Mouse (Mus musculus) liver, postnatal 0 days (tissue): ENCODE data around the gene Nbeal1.

Experiments
- CTCF ChIP-seq: sonication (generic); IDR thresholded peaks from 2 replicates; pipeline ENCODE4 v1.5.1; 2016; ENCODE audit warnings: antibody characterized with exemption, low read depth
- EP300 ChIP-seq: IDR thresholded peaks from 2 replicates; pipeline ENCODE4 v1.6.1; 2016; ENCODE audit warnings: antibody characterized with exemption, low read depth, mild to moderate bottlenecking

DNA sequence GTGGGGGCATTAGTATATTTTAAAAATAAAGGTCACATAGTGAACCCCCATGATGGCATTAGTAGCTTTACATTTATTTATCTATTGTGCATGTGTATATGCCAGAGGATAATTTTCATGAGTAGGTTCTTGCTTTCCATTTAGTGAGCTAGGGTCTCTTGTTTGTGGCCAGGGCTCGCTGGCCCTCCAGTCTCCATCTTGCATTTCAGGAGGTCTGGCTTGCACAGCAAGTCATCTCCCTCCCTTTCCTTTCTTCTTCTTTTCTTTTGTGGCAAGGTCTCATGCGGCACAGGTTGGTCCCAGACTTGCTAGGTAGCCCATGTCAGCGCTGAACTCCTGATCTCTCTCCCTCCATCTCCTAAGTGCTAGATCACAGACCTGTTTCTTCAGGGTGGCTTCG is 1.0 kb upstream of the Nbeal1 start:
- TF ChIP-seq CTCF: no peak
- TF ChIP-seq EP300: no peak
